Mouse (Mus musculus) lung, embryonic 14.5 days (tissue): ENCODE measurements at regions not wholly inside any gene's neighbourhood (a gene's known extent, or its start where the extent isn't known, plus 50 kb on each side); places are given as distances from the start of the nearest gene placed in this dataset.
"Not testable (repeated sequence)": the region's sequence is repeated elsewhere in the genome, so short reads cannot be mapped to it uniquely, and the experiment has no call there.

Source experiments
- ATAC-seq: fragments of 200-750 bp; cut with Nextera tagmentation; 2 replicates; pipeline ENCODE4 v1.8.0; 2017; ENCODE audit warnings: mild to moderate bottlenecking, moderate TSS enrichment, moderate library complexity; ENCODE audit not compliant: insufficient read depth
- DNase-seq: peaks from one replicate; pipeline ENCODE4 v3.0.0-alpha.2; 2015
- H3K27ac ChIP-seq: fragments of 300-500 bp; sonication (generic); 2 replicates; pipeline ENCODE4 v1.5.1; 2014; ENCODE audit warnings: low read depth, mild to moderate bottlenecking, moderate library complexity
- H3K27me3 ChIP-seq: fragments of 300-500 bp; sonication (generic); 2 replicates; pipeline ENCODE4 v1.6.1; 2014; ENCODE audit warnings: low read length, control low read depth; ENCODE audit not compliant: insufficient read depth
- H3K36me3 ChIP-seq: fragments of 300-500 bp; sonication (generic); 2 replicates; pipeline ENCODE4 v1.6.1; 2014; ENCODE audit warnings: control low read depth; ENCODE audit not compliant: insufficient read depth
- H3K4me1 ChIP-seq: fragments of 300-500 bp; sonication (generic); 2 replicates; pipeline ENCODE4 v1.6.1; 2014; ENCODE audit warnings: antibody characterized with exemption, control low read depth; ENCODE audit not compliant: insufficient read depth
- H3K4me2 ChIP-seq: fragments of 300-500 bp; sonication (generic); 2 replicates; pipeline ENCODE4 v1.6.1; 2014; ENCODE audit warnings: mild to moderate bottlenecking
- H3K4me3 ChIP-seq: fragments of 300-500 bp; sonication (generic); 2 replicates; pipeline ENCODE4 v1.5.1; 2014; ENCODE audit warnings: low read depth, low read length
- H3K9ac ChIP-seq: fragments of 300-500 bp; sonication (generic); 2 replicates; pipeline ENCODE4 v1.6.1; 2014
- H3K9me3 ChIP-seq: fragments of 300-500 bp; sonication (generic); 2 replicates; pipeline ENCODE4 v1.6.1; 2016; ENCODE audit warnings: low read depth, low read length, control low read depth
- CTCF ChIP-seq: IDR thresholded peaks from 2 replicates; pipeline ENCODE4 v1.5.1; 2016; ENCODE audit warnings: antibody characterized with exemption, low read depth
- WGBS: fragments of 180-500 bp; shearing (Covaris S2); extraction: QIAGEN DNeasy Blood & Tissue Kit; methylation state at CpG from one replicate; pipeline ENCODE4 v1.1.7; 2014; 5-methylcytosine and 5-hydroxymethylcytosine counted together

DNA sequence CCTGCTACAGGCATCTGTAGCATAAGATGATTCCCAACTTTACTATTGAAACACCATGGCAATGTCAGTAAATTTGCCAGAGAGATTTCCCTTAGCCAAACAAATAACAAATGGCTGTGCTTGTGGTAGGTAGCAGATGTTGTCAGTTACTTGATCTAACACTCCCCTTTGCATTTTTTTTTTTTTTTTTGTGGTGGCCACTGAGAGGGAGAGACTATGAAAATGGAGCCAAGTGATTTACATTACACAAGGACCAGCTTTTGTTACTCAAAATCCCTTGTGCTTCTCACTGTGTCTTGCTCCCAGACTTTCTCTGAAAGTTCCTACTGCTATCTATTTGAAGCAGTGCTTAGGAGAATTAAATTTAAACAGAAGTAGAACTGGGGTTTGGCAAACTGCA lies 1224.7 kb upstream of the Rag2 start:
- no peaks in the 10 kb centered on the region for H3K27me3 ChIP-seq
- no peak for ATAC-seq
- H3K9me3 ChIP-seq: no peaks in the 10 kb centered on the region
- no peak for TF ChIP-seq CTCF
- no peaks in the 10 kb centered on the region for H3K36me3 ChIP-seq
- no peak overlapping the region for H3K27ac ChIP-seq
- DNase-seq: no peak
- H3K4me3 ChIP-seq: no peak overlapping the region
- no peak overlapping the region for H3K4me2 ChIP-seq
- no peak overlapping the region for H3K9ac ChIP-seq
- H3K4me1 ChIP-seq: no peaks in the 10 kb centered on the region

DNA sequence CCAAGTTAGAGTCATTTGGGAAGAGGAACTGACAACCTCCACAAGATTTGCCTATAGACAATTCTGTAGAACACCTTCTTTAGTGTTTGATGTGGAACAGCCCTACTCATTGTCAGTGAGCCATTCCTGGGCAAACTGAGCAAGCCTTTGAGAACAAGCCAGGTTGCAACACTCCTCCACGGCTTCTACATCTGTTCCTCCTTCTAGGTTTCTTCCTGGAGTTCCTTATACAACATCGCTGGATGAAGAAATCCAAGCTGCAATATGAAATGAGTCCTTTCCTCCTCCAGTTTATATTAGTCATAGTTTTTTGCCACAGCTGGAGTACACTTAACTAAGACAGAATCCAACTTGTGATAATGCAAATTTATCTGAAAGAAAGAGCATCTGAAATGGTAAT lies 1197.9 kb upstream of the Rag2 start:
- no peak overlapping the region for H3K27ac ChIP-seq
- no peak for TF ChIP-seq CTCF
- H3K9me3 ChIP-seq: no peaks in the 10 kb centered on the region
- H3K4me3 ChIP-seq: no peak overlapping the region
- no peak overlapping the region for H3K9ac ChIP-seq
- H3K4me2 ChIP-seq: no peak overlapping the region
- DNase-seq (no peak), ATAC-seq (no peak)
- 76% methylated on average over 2 of the region's 2 CpGs for WGBS
- H3K27me3 ChIP-seq: no peaks in the 10 kb centered on the region
- H3K36me3 ChIP-seq: no peaks in the 10 kb centered on the region
- no peaks in the 10 kb centered on the region for H3K4me1 ChIP-seq

GRCm38 (mm10) chr2:100434991-100435390 lies 1189.5 kb upstream of the Rag2 start:
- H3K4me3 ChIP-seq: no peak overlapping the region

GRCm38 (mm10) chr2:100445868-100446267 lies 1178.7 kb upstream of the Rag2 start:
- 63% methylated on average over 1 of the region's 1 CpGs for WGBS
- no peak for DNase-seq
- no peaks in the 10 kb centered on the region for H3K36me3 ChIP-seq
- peak; percentile 62; the same call in 1 of the 2 replicates for ATAC-seq
- TF ChIP-seq CTCF: no peak
- H3K27ac ChIP-seq: no peak overlapping the region
- no peak overlapping the region for H3K4me3 ChIP-seq
- H3K9me3 ChIP-seq: no peaks in the 10 kb centered on the region
- no peak overlapping the region for H3K4me2 ChIP-seq
- no peaks in the 10 kb centered on the region for H3K27me3 ChIP-seq
- no peaks in the 10 kb centered on the region for H3K4me1 ChIP-seq
- no peak overlapping the region for H3K9ac ChIP-seq

More at GRCm38 (mm10) chr2:100434991-100435390, 1189.5 kb upstream of the Rag2 start:
- Histone ChIP-seq H3K9me3 (no peaks in the 10 kb centered on the region), H3K9ac (no peak overlapping the region), H3K27ac (no peak overlapping the region), H3K4me2 (no peak overlapping the region), H3K27me3 (no peaks in the 10 kb centered on the region), H3K36me3 (no peaks in the 10 kb centered on the region), H3K4me1 (no peaks in the 10 kb centered on the region)
- no peak for TF ChIP-seq CTCF
- DNase-seq (no peak), ATAC-seq (no peak)
- 67% methylated on average over 3 of the region's 3 CpGs for WGBS

DNA sequence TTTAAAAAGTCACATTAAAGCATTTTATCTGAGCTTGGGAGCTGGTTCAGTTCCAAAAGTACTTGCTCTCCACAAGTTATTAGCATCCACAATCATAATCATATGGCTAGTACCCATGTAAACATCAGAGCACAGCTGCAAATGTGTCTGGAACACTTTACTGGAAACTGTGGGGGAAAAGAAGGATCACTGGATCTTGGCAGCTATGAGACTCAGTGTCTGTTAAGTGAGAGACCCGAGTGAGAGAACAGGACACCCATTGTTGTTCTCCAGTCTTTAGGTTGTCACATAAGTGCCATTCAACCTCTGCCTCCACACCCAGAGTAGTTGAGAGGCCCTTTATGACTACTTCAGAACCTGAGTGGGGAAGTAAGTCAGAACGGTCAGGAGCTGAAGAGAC lies 1178.2 kb upstream of the Rag2 start:
- Histone ChIP-seq H3K27me3 (no peaks in the 10 kb centered on the region), H3K9ac (no peak overlapping the region), H3K36me3 (no peaks in the 10 kb centered on the region), H3K4me1 (no peaks in the 10 kb centered on the region), H3K9me3 (no peaks in the 10 kb centered on the region), H3K27ac (no peak overlapping the region), H3K4me3 (no peak overlapping the region), H3K4me2 (no peak overlapping the region)
- DNase-seq (peak; percentile 70), ATAC-seq (peak; percentile 94)
- TF ChIP-seq CTCF: no peak
- 27% methylated on average over 2 of the region's 2 CpGs for WGBS

GRCm38 (mm10) chr2:100459641-100460040 lies 1164.9 kb upstream of the Rag2 start:
- H3K27ac ChIP-seq, DNase-seq, H3K4me1 ChIP-seq, H3K4me3 ChIP-seq, H3K9me3 ChIP-seq, H3K27me3 ChIP-seq, H3K9ac ChIP-seq, ATAC-seq, H3K4me2 ChIP-seq, H3K36me3 ChIP-seq: not testable (repeated sequence)
- WGBS: no CpG with 5 or more reads among the region's 1 CpGs

DNA sequence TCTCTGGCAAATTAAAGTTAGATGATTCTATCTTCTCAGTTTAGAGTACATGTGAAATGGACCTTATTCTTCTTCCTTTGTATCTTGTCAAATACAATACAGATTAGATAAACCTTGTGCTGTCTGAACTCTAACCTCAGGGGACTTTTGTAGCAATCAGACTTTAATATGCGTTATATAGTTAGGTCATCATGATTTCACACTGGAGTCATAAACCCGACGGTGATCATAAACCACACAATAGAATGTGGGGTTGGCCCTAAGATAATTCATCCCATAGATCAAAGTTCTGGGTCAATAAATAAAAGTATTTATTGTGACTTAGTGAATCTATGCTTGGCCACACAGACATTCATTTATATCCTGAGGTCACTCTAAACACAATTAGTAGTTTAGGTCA lies 1138.3 kb upstream of the Rag2 start:
- not testable (repeated sequence) for DNase-seq, H3K4me1 ChIP-seq, H3K4me3 ChIP-seq, H3K36me3 ChIP-seq, H3K27ac ChIP-seq, ATAC-seq, H3K9me3 ChIP-seq, H3K27me3 ChIP-seq, H3K4me2 ChIP-seq, H3K9ac ChIP-seq
- WGBS: no CpG with 5 or more reads among the region's 3 CpGs

- H3K4me3 ChIP-seq, DNase-seq, H3K27me3 ChIP-seq, H3K9me3 ChIP-seq, H3K4me1 ChIP-seq, H3K27ac ChIP-seq, H3K4me2 ChIP-seq, H3K9ac ChIP-seq, ATAC-seq, H3K36me3 ChIP-seq: not testable (repeated sequence)
- no CpG with 5 or more reads among the region's 1 CpGs for WGBS
Observed at GRCm38 (mm10) chr2:100505114-100505513, 1119.4 kb upstream of the Rag2 start.
